Mouse (Mus musculus) adrenal gland, adult (tissue): ENCODE measurements around the gene Stx8.

ENCODE experiments used
- DNase-seq, 2 experiments: peaks; one replicate each; pipeline ENCODE4 v3.0.0; 2022 to 2023; ENCODE audit warnings: low spot score in 1 of 2; ENCODE audit not compliant: inconsistent age in 2 of 2

The Stx8 gene

DNA sequence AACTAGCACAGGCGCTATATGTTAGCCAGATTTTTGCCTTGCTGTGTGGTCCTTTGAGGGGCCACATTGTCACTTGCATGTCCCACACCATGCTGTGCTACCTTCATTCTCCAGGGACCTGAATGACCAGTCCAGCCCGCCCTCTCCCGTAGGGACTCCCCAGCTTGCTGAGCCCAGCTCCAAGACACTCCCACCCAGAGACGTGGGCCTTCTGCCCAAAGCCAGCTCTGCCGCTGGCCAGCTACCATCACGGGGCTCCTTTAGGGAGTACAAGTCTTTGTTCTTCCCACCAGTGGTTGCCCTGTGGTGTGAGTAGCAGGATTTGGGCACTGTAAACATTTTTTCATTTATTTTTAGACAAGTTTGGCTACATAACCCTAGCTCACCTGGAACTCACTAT lies 230.6 kb downstream of the Stx8 start:
- DNase-seq = no peak

DNA sequence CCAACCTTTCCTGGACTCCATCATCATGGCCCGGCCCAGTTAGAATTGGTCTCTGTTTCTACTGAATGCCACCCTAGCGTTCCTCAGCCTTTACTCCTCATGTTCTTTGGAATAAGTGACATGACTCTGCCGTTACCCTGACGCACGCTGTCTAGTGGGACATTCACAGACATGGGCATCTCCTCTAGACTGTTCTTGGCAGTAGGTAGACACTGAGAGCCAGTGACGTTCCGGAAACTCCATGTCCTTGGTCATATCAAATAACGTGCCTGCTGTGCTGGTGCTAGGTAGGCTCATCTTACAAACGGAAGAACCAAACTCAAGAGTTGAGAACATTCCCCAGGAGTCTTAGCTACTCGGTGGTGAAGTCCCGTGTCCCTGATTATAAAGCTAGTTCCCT lies 231.5 kb downstream of the Stx8 start:
- DNase-seq = no peak

DNA sequence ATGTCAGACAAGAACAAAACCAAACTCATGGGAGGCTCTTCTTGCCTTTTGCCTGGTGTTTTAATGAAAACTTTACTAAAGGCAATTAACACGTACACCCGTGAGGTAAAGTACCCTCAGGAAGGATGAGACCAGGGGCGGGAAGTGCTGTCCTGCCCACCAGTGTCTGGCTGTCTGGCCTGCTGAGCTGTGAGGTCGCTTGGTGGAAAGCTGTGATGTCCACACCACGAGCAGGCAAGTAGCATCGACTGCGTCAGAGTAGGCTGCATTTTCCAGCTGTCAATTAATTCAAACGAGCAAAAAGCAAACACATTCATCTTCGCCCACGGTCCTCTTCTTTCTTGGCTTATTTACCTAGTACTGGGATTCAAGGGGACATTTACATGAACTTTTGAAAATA lies 232.7 kb downstream of the Stx8 start:
- no peak for DNase-seq

- no peak for DNase-seq
Observed at GRCm38 (mm10) chr11:68199103-68199502, 233.1 kb downstream of the Stx8 start.

- no peak for DNase-seq
Observed at GRCm38 (mm10) chr11:68199801-68200423, 233.9 kb downstream of the Stx8 start.

GRCm38 (mm10) chr11:68200500-68200899 lies 234.5 kb downstream of the Stx8 start:
- DNase-seq = no peak

- no peak for DNase-seq
Observed at GRCm38 (mm10) chr11:68201063-68201462, 235.1 kb downstream of the Stx8 start.

- DNase-seq = no peak
Observed at GRCm38 (mm10) chr11:68201811-68202459, 235.9 kb downstream of the Stx8 start.

GRCm38 (mm10) chr11:68202561-68202960 lies 236.6 kb downstream of the Stx8 start:
- DNase-seq = no peak

DNA sequence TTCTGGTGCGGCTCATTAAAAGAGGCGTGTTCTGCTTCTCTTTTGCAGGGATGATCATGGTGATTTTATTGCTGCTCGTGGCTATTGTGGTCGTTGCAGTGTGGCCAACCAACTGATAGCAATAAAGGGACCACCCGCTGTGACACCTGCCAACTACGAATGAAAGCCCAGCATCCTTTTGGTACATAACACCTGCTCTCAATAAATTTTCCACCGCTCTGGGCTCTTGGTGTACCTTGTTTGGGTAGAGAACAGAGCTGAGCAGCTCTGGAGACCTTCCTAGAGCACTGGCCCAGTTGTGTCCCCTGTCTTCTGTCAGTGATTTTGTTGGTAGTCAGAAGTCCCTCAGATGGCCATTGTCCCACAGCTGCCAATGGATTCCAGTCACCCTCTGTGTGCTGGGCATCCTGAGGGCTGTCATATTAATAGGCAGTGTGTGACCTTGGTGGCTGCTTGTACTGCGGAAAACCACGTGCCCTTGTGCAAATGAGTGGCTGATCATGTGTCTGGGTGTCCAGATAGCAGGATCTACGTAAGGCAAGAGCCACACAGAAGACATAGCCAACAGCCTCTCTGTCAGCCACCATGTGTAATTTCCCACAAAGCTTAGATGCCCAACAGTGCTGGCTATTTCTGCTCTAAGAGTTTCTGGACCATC lies 237.8 kb downstream of the Stx8 start:
- DNase-seq = no peak

GRCm38 (mm10) chr11:68204407-68204806 lies 238.4 kb downstream of the Stx8 start:
- DNase-seq = no peak

GRCm38 (mm10) chr11:68205572-68206229 lies 239.7 kb downstream of the Stx8 start:
- DNase-seq = no peak

- peak in 1 of 2 experiments; percentile 45 for DNase-seq
Observed at GRCm38 (mm10) chr11:68208023-68208422, 242.0 kb downstream of the Stx8 start.

- no peak for DNase-seq
Observed at GRCm38 (mm10) chr11:68208582-68208981, 242.6 kb downstream of the Stx8 start.

GRCm38 (mm10) chr11:68209506-68209905 lies 243.5 kb downstream of the Stx8 start:
- DNase-seq = no peak

DNA sequence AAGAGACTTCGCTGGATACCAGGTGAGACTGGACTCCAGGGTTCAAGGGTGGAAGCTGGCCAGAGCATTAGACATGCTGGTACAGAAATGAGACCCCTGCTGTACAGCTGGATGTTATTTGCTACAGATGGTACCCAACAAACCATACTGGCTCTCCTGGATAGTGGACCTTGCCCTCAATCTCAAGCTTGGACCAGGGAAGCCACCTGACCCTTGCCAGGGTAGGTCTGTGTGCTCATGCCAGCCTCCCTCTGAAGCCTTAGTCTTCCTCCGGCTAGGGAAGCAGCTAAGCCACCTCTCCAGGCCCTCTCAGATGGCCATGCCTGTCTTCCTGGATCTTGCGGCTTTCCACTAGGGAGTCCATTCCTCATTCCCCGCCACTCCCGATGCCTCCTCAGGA lies 244.7 kb downstream of the Stx8 start:
- no peak for DNase-seq

DNA sequence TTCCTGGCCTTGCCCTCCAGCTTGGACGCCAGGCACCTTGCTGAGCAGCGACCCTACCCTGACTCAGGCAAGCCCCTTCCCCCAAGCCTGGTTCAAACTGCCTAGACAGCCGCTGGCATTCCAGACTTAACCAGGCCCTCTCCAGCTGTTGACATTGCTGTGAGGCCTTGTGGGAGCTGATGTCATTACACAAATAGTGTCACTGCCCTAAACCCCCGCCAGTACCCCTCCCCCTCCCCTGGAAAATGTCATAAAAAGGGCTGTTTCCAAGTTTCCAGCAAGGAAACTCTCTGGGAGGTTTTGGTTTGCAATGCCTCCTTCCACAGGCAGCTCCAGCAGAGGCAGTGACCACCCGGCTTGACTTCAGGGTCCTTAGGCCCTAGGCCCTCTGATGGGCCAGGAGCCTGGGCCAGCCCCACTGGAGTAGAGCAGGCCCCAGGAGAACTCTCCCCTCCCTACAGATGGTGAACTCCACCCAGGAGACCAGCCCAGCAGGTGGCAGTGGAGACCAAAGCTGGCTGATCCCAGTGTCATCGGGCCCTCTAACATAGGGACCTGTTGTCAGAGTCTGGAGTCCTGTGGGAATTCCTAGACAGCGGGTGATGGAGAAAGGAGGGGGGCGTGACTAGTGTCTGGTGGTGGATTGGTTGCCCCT lies 246.1 kb downstream of the Stx8 start:
- DNase-seq = peak; percentile 23 to 70

GRCm38 (mm10) chr11:68213896-68214295 lies 247.9 kb downstream of the Stx8 start:
- no peak for DNase-seq

DNA sequence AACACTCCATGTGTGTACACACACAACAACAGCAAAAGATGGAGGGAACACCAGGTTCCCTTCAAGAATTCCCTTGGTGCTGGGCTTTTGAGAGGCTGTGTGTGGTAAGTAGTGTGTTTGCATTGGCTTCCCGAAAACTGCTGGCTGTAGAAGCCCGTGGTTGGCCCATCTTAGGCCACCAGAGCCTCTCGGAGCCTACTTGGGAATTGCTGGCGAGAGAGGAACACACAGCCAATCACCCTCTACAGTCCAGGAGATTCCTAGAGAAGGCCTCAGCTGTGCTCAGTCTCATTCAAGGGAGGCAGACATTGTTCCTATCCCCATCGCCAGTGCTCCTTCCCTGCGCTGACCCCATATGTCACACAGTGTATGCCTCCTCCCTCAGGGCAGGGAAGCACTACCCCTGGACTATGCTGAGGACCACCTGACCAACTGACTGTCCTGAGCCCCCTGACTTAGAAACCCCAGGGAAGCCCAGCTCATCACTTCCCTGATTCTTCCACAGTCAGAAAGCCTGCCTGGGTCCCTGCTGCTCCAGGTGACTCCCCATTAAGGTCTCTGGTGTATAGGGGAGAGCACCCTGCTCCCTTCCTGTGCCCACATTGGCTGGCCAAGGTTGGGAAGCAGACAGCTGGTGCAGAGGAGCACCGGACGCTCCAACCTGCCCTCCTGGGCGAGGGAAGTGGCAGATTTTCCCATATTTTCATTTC lies 248.7 kb downstream of the Stx8 start:
- no peak for DNase-seq

DNA sequence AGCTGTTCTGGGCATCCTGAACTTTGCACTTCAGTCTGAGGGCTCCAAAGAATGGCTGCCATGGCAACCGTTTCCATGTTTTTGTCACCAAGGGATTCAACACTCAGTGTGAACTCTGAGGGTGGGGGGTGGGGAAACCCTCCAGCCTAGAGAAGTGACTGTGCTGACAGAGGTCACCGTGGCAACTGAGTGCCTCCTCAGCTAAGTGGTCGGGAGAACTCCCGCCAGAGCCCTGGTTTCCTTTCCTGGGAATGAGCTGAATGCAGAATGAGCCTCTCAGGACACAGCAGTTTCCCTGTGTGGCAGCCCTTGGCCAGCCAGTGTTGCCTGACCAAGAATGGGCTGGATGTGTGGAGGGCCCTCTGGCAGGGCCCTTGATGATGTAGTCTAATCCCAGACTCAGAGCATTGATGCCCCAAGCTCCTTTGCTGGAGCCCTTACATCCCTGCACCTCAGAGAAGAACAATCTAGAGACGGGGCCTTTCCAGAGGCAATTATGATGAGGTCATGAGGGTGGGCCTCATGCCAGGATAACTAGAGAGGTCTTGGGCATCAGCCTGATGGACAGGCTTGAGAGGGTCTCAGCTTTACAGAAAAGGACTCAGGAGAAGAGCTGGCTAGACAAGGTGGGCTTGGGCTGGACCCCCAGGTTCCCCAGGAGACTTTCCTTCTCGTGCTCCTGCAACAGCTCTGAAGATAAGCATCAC lies 249.4 kb downstream of the Stx8 start:
- no peak for DNase-seq
